Mouse (Mus musculus) liver, adult 2 months (tissue): ENCODE results near the gene Itpkb. TPM values are rescaled to one million over a fixed set of nuclear protein-coding genes. Genes with fewer than 3 reads are reported as not detected.
"Not testable (repeated sequence)": the region's sequence is repeated elsewhere in the genome, so short reads cannot be mapped to it uniquely, and the experiment has no call there.

Experiments used
- DNase-seq: peaks from one replicate; pipeline ENCODE4 v3.0.0-alpha.2; 2011; ENCODE audit warnings: low read depth, low spot score; ENCODE audit errors: extremely low read depth
- H3K27ac ChIP-seq: fragments of 200-500 bp; replicated peaks from 2 replicates; pipeline ENCODE4 v1.5.1; 2012; ENCODE audit warnings: low read depth, mild to moderate bottlenecking, control low read depth, inconsistent platforms, low read length; ENCODE audit not compliant: insufficient read depth
- H3K27me3 ChIP-seq: fragments of 200-500 bp; 2 replicates; pipeline ENCODE4 v1.6.1; 2012; ENCODE audit warnings: mild to moderate bottlenecking, moderate library complexity, low read length, inconsistent platforms; ENCODE audit not compliant: control insufficient read depth, insufficient read depth
- H3K36me3 ChIP-seq: fragments of 200-500 bp; 2 replicates; pipeline ENCODE4 v1.6.1; 2012; ENCODE audit warnings: low read length, inconsistent platforms; ENCODE audit not compliant: control insufficient read depth, insufficient read depth
- H3K4me1 ChIP-seq: fragments of 200-500 bp; 2 replicates; pipeline ENCODE4 v1.6.1; 2011; ENCODE audit warnings: low read length; ENCODE audit not compliant: control insufficient read depth, insufficient read depth
- H3K4me3 ChIP-seq: fragments of 200-500 bp; 2 replicates; pipeline ENCODE4 v1.5.1; 2011; ENCODE audit warnings: low read depth, mild to moderate bottlenecking, control low read depth, low read length, moderate library complexity; ENCODE audit not compliant: insufficient read depth
- H3K79me2 ChIP-seq: fragments of 200-500 bp; 2 replicates; pipeline ENCODE4 v1.6.1; 2012; ENCODE audit warnings: inconsistent platforms, mild to moderate bottlenecking, low read length, moderate library complexity; ENCODE audit not compliant: control insufficient read depth, insufficient read depth
- H3K9ac ChIP-seq: fragments of 200-500 bp; 2 replicates; pipeline ENCODE4 v1.6.1; 2012; ENCODE audit warnings: low read depth, mild to moderate bottlenecking, control low read depth, inconsistent platforms, low read length
- CTCF ChIP-seq: fragments of 200-500 bp; IDR thresholded peaks from 2 replicates; pipeline ENCODE4 v1.5.1; 2011; ENCODE audit warnings: low read depth, low read length, control low read depth
- POLR2A ChIP-seq: fragments of 200-500 bp; IDR thresholded peaks from 2 replicates; pipeline ENCODE4 v1.6.1; 2011; ENCODE audit warnings: low read length, control low read depth; ENCODE audit not compliant: insufficient read depth; ENCODE audit errors: extremely low read depth
- WGBS: fragments of 180-500 bp; shearing (Covaris S2); methylation state at CpG from one replicate; pipeline ENCODE4 v1.1.7; 2018; 5-methylcytosine and 5-hydroxymethylcytosine counted together
- polyA plus RNA-seq: library from polyadenylated mRNA; depleted of rRNA; stranded (reverse); fragments of >200 nt; gene quantifications from 2 replicates; pipeline ENCODE4 v1.2.3, GENCODE M21; 2012
- total RNA-seq: library from RNA; depleted of rRNA; stranded (reverse); fragments of >200 nt; gene quantifications from 2 replicates; pipeline ENCODE4 v1.2.3, GENCODE M21; 2014

The Itpkb gene
- total and polyA plus RNA-seq, 2 experiments, result 2.7 to 3.7 TPM

- Histone ChIP-seq H3K79me2 (no peaks in the 10 kb centered on the region), H3K36me3 (no peaks in the 10 kb centered on the region), H3K9ac (no peak overlapping the region), H3K27me3 (no peaks in the 10 kb centered on the region), H3K27ac (no peak overlapping the region), H3K4me3 (no peak overlapping the region), H3K4me1 (peaks cover 15% of the 10 kb centered on the region)
- TF ChIP-seq POLR2A, result no peak
- no peak for DNase-seq
- WGBS, result 60% methylated on average over 1 of the region's 1 CpGs
Measured at GRCm38 (mm10) chr1:180388481-180388880, 58.2 kb downstream of the Itpkb start.

GRCm38 (mm10) chr1:180389213-180389760, 59.0 kb downstream of the Itpkb start:
- H3K4me3 ChIP-seq, H3K27me3 ChIP-seq, H3K79me2 ChIP-seq, H3K36me3 ChIP-seq, DNase-seq, H3K9ac ChIP-seq, H3K27ac ChIP-seq: not testable (repeated sequence)
- 79% methylated on average over 11 of the region's 11 CpGs for WGBS
- peaks cover 15% of the 10 kb centered on the region for H3K4me1 ChIP-seq

GRCm38 (mm10) chr1:180390321-180390731, 60.0 kb downstream of the Itpkb start:
- no peak for TF ChIP-seq CTCF
- no peak for TF ChIP-seq POLR2A
- Histone ChIP-seq H3K9ac (no peak overlapping the region), H3K27ac (0 out of 2 replicates have a peak overlapping the region, but pooled peaks have one; percentile 7), H3K27me3 (no peaks in the 10 kb centered on the region), H3K4me3 (no peak overlapping the region), H3K36me3 (no peaks in the 10 kb centered on the region), H3K4me1 (peaks cover 15% of the 10 kb centered on the region), H3K79me2 (no peaks in the 10 kb centered on the region)
- 23% methylated on average over 3 of the region's 3 CpGs for WGBS
- DNase-seq, result peak; percentile 70

DNA sequence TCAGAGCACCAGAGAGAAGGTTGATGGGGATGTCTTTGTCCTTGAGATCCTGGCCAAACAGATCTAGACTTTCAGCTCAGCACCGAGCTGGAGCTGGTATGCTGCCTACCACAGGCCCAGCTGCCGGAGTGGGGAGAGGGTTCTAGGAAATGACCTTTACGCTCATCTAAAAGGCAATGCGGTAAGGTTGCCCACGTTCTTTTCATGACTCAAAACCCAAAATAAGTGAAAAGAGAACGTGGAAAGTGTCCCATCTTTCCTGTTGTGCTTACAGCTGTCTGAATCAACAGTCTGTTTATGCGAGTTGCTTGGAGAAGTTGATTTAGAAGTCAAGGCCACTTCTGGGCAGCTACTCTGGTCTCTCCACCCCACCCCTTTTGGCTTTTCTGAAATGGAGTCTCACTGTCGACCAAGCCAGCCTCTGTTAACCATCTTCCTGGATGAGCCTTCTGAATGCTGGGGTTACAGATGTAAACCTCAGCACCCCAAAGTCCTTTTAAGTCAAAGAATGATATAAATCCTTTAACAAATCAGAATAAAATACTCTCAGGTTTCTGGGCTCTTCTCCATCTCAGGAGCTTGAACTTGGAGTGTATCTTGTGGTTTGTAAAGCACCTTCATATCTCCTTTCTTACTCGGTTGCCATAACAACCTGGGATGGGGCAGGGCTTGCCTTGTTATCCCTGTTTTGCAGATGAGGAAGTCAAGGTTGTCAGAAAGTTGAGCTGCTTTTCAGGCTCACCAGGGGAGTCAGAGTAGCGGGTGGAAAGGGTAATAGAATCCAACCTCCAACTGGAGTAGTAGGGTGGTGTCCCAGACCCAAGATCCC, 60.7 kb downstream of the Itpkb start:
- H3K36me3 ChIP-seq, result no peaks in the 10 kb centered on the region
- H3K27ac ChIP-seq, result 0 out of 2 replicates have a peak overlapping the region, but pooled peaks have one; percentile 7
- H3K79me2 ChIP-seq, result no peaks in the 10 kb centered on the region
- no peak overlapping the region for H3K4me3 ChIP-seq
- no peak for DNase-seq
- TF ChIP-seq CTCF (no peak), POLR2A (no peak)
- no peaks in the 10 kb centered on the region for H3K27me3 ChIP-seq
- WGBS, result 67% methylated on average over 10 of the region's 10 CpGs
- H3K9ac ChIP-seq, result no peak overlapping the region
- peaks cover 15% of the 10 kb centered on the region for H3K4me1 ChIP-seq

- no peak overlapping the region for H3K27ac ChIP-seq
- peaks cover 13% of the 10 kb centered on the region for H3K4me1 ChIP-seq
- no peak overlapping the region for H3K9ac ChIP-seq
- H3K4me3 ChIP-seq, result no peak overlapping the region
- WGBS, result 92% methylated on average over 4 of the region's 4 CpGs
- H3K36me3 ChIP-seq, result no peaks in the 10 kb centered on the region
- DNase-seq, result no peak
- H3K27me3 ChIP-seq, result no peaks in the 10 kb centered on the region
- no peaks in the 10 kb centered on the region for H3K79me2 ChIP-seq
- TF ChIP-seq POLR2A (no peak), CTCF (no peak)
Measured at GRCm38 (mm10) chr1:180391575-180391945, 61.3 kb downstream of the Itpkb start.

- no peaks in the 10 kb centered on the region for H3K27me3 ChIP-seq
- no peak overlapping the region for H3K4me3 ChIP-seq
- DNase-seq, result no peak
- no peaks in the 10 kb centered on the region for H3K36me3 ChIP-seq
- no peak for TF ChIP-seq CTCF
- no peak for TF ChIP-seq POLR2A
- 80% methylated on average over 5 of the region's 5 CpGs for WGBS
- H3K4me1 ChIP-seq, result peaks cover 10% of the 10 kb centered on the region
- H3K79me2 ChIP-seq, result no peaks in the 10 kb centered on the region
- H3K27ac ChIP-seq, result peak overlapping the region; percentile 11; the same call in 1 of the 2 replicates
- no peak overlapping the region for H3K9ac ChIP-seq
Measured at GRCm38 (mm10) chr1:180392137-180392798, 62.0 kb downstream of the Itpkb start.
